Mouse (Mus musculus) neural tube, embryonic 15.5 days (tissue): Measurements from ENCODE around the gene Gnao1. TPM values are rescaled to one million over a fixed set of nuclear protein-coding genes. Genes with fewer than 3 reads are reported as not detected.

Source experiments
- ATAC-seq: fragments of 200-750 bp; cut with Nextera tagmentation; 2 replicates; pipeline ENCODE4 v1.8.0; 2017; ENCODE audit warnings: mild to moderate bottlenecking, moderate TSS enrichment, moderate library complexity; ENCODE audit not compliant: low FRiP score
- H3K27ac ChIP-seq: fragments of 300-500 bp; sonication (generic); replicated peaks from 2 replicates; pipeline ENCODE4 v1.5.1; 2015; ENCODE audit warnings: mild to moderate bottlenecking, inconsistent platforms
- H3K27me3 ChIP-seq: fragments of 300-500 bp; sonication (generic); replicated peaks from 2 replicates; pipeline ENCODE4 v1.6.1; 2015; ENCODE audit warnings: inconsistent platforms
- H3K36me3 ChIP-seq: fragments of 300-500 bp; sonication (generic); 2 replicates; pipeline ENCODE4 v1.6.1; 2015; ENCODE audit warnings: inconsistent platforms
- H3K4me1 ChIP-seq: fragments of 300-500 bp; sonication (generic); 2 replicates; pipeline ENCODE4 v1.6.1; 2015; ENCODE audit warnings: inconsistent platforms
- H3K4me2 ChIP-seq: fragments of 300-500 bp; sonication (generic); 2 replicates; pipeline ENCODE4 v1.6.1; 2015; ENCODE audit warnings: inconsistent platforms, mild to moderate bottlenecking, moderate library complexity
- H3K4me3 ChIP-seq: fragments of 300-500 bp; sonication (generic); replicated peaks from 2 replicates; pipeline ENCODE4 v1.5.1; 2015; ENCODE audit warnings: mild to moderate bottlenecking, inconsistent platforms
- H3K9ac ChIP-seq: fragments of 300-500 bp; sonication (generic); replicated peaks from 2 replicates; pipeline ENCODE4 v1.6.1; 2015; ENCODE audit warnings: mild to moderate bottlenecking, inconsistent platforms
- H3K9me3 ChIP-seq: fragments of 300-500 bp; sonication (generic); replicated peaks from 2 replicates; pipeline ENCODE4 v1.6.1; 2016; ENCODE audit warnings: inconsistent platforms
- WGBS: fragments of 180-500 bp; shearing (Covaris S2); methylation state at CpG from one replicate; pipeline ENCODE4 v1.1.7; 2015; ENCODE audit warnings: mixed read lengths; 5-methylcytosine and 5-hydroxymethylcytosine counted together
- polyA plus RNA-seq: library from polyadenylated mRNA; unstranded; fragments of >200 nt; fragmentation: Nextera tagmentation; extraction: Ambion mirVana; gene quantifications from 2 replicates; pipeline ENCODE4 v1.2.1, GENCODE M21; 2015

Gene Gnao1
- polyA plus RNA-seq, 1 experiment from 2014 or later = 251 TPM

DNA sequence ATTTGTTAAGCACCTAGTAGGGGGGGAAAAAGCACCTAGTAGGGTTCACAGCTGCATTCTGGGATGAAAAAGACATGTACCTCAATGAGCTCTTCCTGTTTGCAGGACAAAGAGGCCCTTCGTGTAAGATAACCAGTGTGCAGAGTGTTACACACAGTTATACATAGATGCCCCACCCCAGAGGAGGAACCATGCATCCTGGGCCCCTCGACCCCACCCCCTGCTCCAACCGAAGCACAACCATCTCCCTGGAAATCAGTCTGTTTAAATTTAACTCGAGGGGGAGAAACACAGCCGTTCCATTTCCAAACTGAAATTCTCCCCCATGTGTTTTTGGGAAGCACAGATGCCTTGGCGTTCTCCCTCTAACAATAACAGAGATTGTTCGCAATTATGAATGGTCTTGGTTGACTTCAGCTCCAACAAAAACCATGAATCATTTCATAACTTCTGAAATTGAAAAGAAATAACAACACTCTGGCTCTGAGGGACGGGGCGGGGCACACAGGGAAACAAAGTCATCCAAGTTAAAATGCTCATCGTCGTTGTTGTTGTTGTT lies 42.4 kb downstream of the Gnao1 start:
- no peak overlapping the region for H3K4me3 ChIP-seq
- no peak overlapping the region for H3K9ac ChIP-seq
- H3K4me2 ChIP-seq = no peak overlapping the region
- H3K4me1 ChIP-seq = peaks cover 9% of the 10 kb centered on the region; the same call in 1 of the 2 replicates
- 81% methylated on average over 11 of the region's 11 CpGs for WGBS
- ATAC-seq = no peak
- H3K27ac ChIP-seq = no peak overlapping the region
- H3K36me3 ChIP-seq = no peaks in the 10 kb centered on the region
- H3K27me3 ChIP-seq = no peaks in the 10 kb centered on the region
- H3K9me3 ChIP-seq = no peaks in the 10 kb centered on the region

DNA sequence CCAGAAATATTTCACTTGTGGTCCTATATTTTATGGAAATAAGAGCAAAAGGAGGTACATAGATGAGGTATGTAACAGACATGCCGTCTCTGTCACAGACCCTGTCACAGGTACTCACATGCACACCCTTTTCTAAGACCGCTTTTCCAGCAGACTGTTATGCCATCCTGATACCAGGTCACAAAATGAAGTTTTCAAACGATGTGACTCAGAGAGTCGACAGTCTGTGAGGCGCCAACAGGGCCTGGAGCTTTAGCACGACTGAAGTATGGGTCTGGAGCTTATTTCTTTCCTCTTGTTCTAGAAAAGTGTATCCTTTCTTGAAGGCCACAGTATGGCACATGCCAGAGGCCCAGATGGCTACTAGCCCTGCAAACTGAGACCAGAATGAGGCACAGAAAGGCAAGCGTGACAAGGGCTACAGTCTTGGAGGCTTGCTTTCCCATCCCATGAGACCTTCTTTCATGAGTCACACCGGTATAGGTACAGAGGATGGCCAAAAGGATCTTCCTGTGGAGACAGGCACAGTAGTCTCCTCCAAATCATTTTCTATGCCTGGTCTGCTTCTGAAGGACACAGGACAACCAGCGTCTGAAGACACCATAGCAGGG lies 43.2 kb downstream of the Gnao1 start:
- WGBS = 89% methylated on average over 9 of the region's 9 CpGs
- H3K27me3 ChIP-seq = no peaks in the 10 kb centered on the region

DNA sequence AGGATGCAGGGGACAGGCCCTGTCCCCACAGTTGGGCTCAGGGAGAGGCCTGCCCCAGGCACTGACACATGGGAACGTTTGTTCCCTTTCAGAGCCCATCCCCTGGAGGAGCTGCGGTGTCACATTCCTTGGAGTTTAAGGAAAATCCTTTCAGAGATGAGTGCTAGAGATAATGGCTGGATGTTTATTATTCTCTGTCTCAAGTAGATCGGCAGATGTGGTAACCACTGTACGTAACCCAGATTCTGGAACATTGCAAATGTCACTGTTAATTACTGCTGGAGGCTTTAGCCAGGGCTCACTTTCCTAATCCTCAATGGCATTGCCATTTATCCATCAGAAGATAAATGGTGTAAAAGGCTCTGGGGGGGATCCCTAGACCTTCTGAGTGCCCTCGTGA lies 44.9 kb downstream of the Gnao1 start:
- Histone ChIP-seq H3K4me3 (no peak overlapping the region), H3K27ac (no peak overlapping the region), H3K9me3 (no peaks in the 10 kb centered on the region), H3K4me2 (no peak overlapping the region), H3K36me3 (no peaks in the 10 kb centered on the region), H3K4me1 (peaks cover 11% of the 10 kb centered on the region), H3K9ac (no peak overlapping the region), H3K27me3 (no peaks in the 10 kb centered on the region)
- WGBS = 51% methylated on average over 5 of the region's 5 CpGs
- ATAC-seq = no peak

More for the DNA sequence above, 43.2 kb downstream of the Gnao1 start:
- no peak overlapping the region for H3K4me2 ChIP-seq
- no peak overlapping the region for H3K4me3 ChIP-seq
- H3K9ac ChIP-seq = no peak overlapping the region
- no peaks in the 10 kb centered on the region for H3K9me3 ChIP-seq
- no peak overlapping the region for H3K27ac ChIP-seq
- no peak for ATAC-seq
- H3K4me1 ChIP-seq = peaks cover 9% of the 10 kb centered on the region; the same call in 1 of the 2 replicates
- no peaks in the 10 kb centered on the region for H3K36me3 ChIP-seq

DNA sequence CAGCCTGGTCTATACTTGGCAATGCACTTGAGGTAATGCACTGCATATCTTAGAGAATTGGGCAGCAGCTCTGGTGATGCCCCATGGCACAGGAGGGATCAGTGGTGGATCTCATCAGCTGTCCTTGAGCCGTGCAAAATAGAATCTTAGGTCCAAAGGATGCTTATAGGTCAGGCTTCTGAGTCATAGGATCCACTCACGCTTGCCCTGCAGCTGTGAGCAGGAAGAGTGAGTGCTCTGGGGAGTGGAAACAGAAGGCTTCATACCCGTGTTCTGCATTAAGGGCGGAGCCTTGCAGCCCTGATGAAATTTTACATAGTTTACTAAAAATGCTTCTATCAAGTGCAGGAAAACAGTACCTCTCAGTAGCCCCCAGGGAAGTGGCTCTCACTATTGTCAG lies 45.5 kb downstream of the Gnao1 start:
- H3K27ac ChIP-seq = no peak overlapping the region
- H3K4me2 ChIP-seq = no peak overlapping the region
- no peaks in the 10 kb centered on the region for H3K9me3 ChIP-seq
- 71% methylated on average over 4 of the region's 4 CpGs for WGBS
- H3K9ac ChIP-seq = no peak overlapping the region
- no peaks in the 10 kb centered on the region for H3K27me3 ChIP-seq
- no peak overlapping the region for H3K4me3 ChIP-seq
- no peak for ATAC-seq
- no peaks in the 10 kb centered on the region for H3K36me3 ChIP-seq
- H3K4me1 ChIP-seq = peaks cover 17% of the 10 kb centered on the region

DNA sequence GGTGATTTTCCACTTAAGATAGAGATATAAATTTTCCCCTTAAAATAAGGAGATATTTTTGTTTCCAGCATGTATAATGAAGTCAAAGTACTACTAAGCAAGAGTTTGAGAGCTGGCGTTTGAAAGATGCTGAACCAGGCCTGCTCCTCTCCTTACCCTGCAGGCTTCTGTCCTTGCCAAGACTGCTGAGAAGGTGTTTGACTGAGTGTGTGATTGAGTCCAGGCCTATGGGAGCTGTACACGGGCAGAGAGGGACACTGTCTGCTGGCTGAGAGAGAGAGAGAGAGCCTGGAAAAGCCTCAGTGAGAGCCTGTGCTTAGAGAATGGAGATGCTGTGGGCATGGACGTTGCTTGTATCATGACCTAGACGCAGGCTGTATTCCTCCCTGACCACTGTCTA lies 47.4 kb downstream of the Gnao1 start:
- Histone ChIP-seq H3K4me3 (no peak overlapping the region), H3K27ac (no peak overlapping the region), H3K4me1 (peaks cover 31% of the 10 kb centered on the region), H3K27me3 (no peaks in the 10 kb centered on the region), H3K9me3 (no peaks in the 10 kb centered on the region), H3K9ac (no peak overlapping the region), H3K36me3 (no peaks in the 10 kb centered on the region), H3K4me2 (no peak overlapping the region)
- 81% methylated on average over 4 of the region's 4 CpGs for WGBS
- no peak for ATAC-seq

DNA sequence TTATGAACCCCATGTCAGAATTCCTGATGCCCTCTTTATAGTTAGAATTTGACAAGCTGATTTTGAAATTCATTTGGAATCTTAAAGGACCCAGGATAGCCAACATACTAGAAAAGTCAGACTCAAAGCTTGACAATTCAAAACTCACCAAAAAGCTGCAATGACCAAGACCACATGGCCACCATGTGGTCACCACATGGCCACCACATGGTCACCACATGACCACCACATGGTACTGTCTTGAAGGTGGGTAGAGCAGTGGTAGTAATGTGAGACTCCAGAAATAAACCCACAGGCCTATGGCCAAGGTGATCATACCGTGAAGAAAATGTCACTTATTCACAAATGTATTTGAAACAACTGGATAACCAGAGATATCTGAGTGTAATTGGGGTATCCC lies 48.5 kb downstream of the Gnao1 start:
- ATAC-seq = no peak

GRCm38 (mm10) chr8:93860020-93860419 lies 50.3 kb downstream of the Gnao1 start:
- Histone ChIP-seq H3K36me3 (no peaks in the 10 kb centered on the region), H3K9ac (no peak overlapping the region), H3K27ac (no peak overlapping the region), H3K4me3 (no peak overlapping the region), H3K4me1 (peaks cover 30% of the 10 kb centered on the region), H3K27me3 (no peaks in the 10 kb centered on the region), H3K4me2 (no peak overlapping the region), H3K9me3 (no peaks in the 10 kb centered on the region)
- WGBS = 28% methylated on average over 4 of the region's 4 CpGs
- no peak for ATAC-seq

More for the DNA sequence above, 48.5 kb downstream of the Gnao1 start:
- no peak overlapping the region for H3K9ac ChIP-seq
- H3K4me1 ChIP-seq = peaks cover 36% of the 10 kb centered on the region
- H3K4me3 ChIP-seq = no peak overlapping the region
- 90% methylated on average over 1 of the region's 1 CpGs for WGBS
- no peak overlapping the region for H3K27ac ChIP-seq
- H3K36me3 ChIP-seq = no peaks in the 10 kb centered on the region
- H3K9me3 ChIP-seq = no peaks in the 10 kb centered on the region
- H3K27me3 ChIP-seq = no peaks in the 10 kb centered on the region
- H3K4me2 ChIP-seq = no peak overlapping the region

DNA sequence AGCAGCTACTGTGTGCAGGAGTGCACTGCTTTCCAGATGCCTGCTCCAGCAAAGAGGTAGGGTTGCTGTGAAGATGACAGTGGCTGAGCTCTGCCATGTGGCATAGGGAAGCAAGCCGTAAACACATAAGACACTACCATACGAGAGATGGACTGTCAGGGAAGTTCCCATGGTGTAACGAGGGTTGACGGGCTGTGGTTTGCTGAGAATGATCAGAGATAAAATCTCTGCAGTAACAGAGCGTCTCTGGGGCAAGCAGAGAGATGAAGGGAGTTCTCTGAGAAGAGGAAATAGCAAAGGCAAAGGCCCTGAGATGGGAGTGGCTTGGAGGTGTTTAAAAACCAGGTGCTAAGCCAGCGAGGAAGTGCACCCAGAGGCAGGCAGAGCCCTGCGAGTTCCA lies 54.3 kb downstream of the Gnao1 start:
- ATAC-seq = no peak
- Histone ChIP-seq H3K9ac (no peak overlapping the region), H3K27me3 (no peaks in the 10 kb centered on the region), H3K4me3 (no peak overlapping the region), H3K36me3 (no peaks in the 10 kb centered on the region), H3K9me3 (no peaks in the 10 kb centered on the region), H3K4me1 (peaks cover 38% of the 10 kb centered on the region), H3K4me2 (no peak overlapping the region), H3K27ac (no peak overlapping the region)
- 82% methylated on average over 7 of the region's 7 CpGs for WGBS

DNA sequence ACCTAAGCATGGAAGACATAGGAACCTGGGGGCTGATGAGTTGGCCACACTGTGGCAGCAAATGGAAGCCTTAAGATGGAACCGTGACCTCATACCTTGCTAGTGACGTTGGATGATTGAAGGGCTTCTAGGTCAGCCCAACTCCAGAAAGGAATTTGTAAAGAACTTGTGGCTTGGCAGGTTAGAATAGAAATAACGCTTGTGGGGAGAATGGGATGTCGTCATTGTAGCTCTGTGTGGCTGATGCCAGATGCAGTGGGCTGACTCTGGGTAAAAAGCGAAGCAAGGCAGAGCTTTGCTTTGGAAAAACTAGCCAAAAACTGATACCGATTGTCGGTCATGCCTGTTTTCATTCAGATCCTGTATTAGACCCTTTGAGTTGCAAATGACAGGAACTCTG lies 56.5 kb downstream of the Gnao1 start:
- peaks cover 25% of the 10 kb centered on the region for H3K4me1 ChIP-seq
- H3K27ac ChIP-seq = no peak overlapping the region
- ATAC-seq = no peak
- H3K9ac ChIP-seq = no peak overlapping the region
- no peak overlapping the region for H3K4me3 ChIP-seq
- no peaks in the 10 kb centered on the region for H3K36me3 ChIP-seq
- no peaks in the 10 kb centered on the region for H3K9me3 ChIP-seq
- H3K4me2 ChIP-seq = no peak overlapping the region
- 93% methylated on average over 7 of the region's 7 CpGs for WGBS
- no peaks in the 10 kb centered on the region for H3K27me3 ChIP-seq

DNA sequence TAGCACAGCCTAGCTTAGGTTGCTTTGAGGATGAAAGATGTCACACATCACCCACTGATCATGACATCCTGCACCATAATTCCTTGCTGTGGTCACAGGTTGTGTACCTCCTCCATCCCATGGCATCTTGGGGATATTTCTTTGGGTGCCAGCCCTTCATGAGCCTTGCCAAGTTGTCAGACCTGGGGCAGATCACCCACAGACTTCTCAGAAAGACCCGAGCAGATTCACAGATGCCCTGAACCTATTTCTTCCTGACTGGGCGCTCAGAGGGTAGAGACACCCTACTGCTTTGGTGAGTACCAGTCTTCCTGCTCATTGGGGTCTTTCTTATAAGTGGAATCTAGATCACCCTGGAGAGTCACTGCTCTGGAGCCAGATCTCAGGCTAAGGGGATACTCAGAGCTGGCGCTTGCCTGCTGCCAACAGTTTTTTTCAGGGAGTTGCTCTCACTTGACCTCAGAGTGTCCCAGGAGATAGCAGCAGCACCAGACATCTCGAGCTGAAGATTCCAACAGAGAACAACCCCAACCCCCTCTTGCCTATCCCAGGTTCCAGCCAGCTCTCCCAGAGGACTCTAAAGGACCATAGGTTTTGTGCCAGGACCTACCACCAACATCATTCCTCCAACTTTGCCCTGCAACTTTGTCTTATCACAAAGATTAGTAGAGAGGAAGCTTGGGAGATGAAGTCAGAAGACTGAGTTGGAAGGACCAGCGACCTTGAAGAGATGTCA lies 58.9 kb downstream of the Gnao1 start:
- Histone ChIP-seq H3K9ac (no peak overlapping the region), H3K4me3 (no peak overlapping the region), H3K27ac (no peak overlapping the region), H3K4me1 (peaks cover 11% of the 10 kb centered on the region; the same call in 1 of the 2 replicates), H3K27me3 (no peaks in the 10 kb centered on the region), H3K4me2 (no peak overlapping the region), H3K9me3 (no peaks in the 10 kb centered on the region), H3K36me3 (no peaks in the 10 kb centered on the region)
- ATAC-seq = no peak
- WGBS = 86% methylated on average over 5 of the region's 5 CpGs

DNA sequence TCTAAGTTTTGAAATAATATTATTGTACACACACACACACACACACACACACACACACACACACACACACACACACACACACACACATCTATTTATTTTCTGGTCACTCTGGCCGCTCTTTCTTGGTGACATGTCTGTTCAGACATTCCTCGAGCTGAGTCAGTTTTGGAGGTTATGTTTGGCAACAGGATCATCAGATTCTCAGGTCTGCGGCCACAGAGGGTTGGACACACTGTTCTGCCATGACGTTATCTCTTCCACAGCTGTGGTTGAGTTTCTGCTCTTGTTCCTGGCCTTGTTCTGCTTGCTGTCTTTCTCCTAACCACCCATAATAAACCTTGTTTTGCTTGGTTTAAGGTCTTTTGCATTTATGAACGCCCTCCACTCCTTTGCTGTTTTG lies 61.5 kb downstream of the Gnao1 start:
- Histone ChIP-seq H3K36me3 (no peaks in the 10 kb centered on the region), H3K4me2 (no peak overlapping the region), H3K4me1 (peaks cover 9% of the 10 kb centered on the region; the same call in 1 of the 2 replicates), H3K27ac (no peak overlapping the region), H3K9ac (no peak overlapping the region), H3K4me3 (no peak overlapping the region), H3K27me3 (no peaks in the 10 kb centered on the region), H3K9me3 (no peaks in the 10 kb centered on the region)
- no peak for ATAC-seq
- 94% methylated on average over 5 of the region's 5 CpGs for WGBS

- no peaks in the 10 kb centered on the region for H3K27me3 ChIP-seq
- no peak for ATAC-seq
- 92% methylated on average over 4 of the region's 4 CpGs for WGBS
These were observed 68.6 kb downstream of the Gnao1 start for GRCm38 (mm10) chr8:93878396-93878795.

More at GRCm38 (mm10) chr8:93878396-93878795, 68.6 kb downstream of the Gnao1 start:
- Histone ChIP-seq H3K4me2 (no peak overlapping the region), H3K4me1 (peaks cover 8% of the 10 kb centered on the region; the same call in 1 of the 2 replicates), H3K36me3 (no peaks in the 10 kb centered on the region), H3K4me3 (no peak overlapping the region), H3K9ac (no peak overlapping the region), H3K9me3 (no peaks in the 10 kb centered on the region), H3K27ac (no peak overlapping the region)
